Mouse (Mus musculus): Measurements from ENCODE around the gene Itga11.

Gene Itga11

DNA sequence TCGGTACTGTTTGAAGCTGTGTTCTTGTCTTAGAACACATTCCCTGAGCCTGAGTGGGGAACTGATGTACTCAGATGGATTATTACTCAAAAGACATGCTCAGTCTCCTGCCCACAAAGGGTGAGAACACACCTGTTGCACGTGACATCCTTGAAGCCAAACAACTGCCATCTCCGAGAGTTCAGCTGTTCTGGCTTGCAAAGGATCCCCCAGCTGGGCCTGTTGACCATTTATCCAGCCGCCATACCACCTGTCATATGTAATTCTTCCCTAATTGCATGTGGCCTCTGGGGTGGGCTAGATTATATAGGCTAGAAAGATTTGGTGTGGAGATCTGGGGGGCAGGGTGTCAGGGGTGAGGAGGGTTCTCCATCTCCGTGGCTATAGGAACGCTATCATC is 143.2 kb downstream of the Itga11 start:
- DNase-seq = no peak

DNA sequence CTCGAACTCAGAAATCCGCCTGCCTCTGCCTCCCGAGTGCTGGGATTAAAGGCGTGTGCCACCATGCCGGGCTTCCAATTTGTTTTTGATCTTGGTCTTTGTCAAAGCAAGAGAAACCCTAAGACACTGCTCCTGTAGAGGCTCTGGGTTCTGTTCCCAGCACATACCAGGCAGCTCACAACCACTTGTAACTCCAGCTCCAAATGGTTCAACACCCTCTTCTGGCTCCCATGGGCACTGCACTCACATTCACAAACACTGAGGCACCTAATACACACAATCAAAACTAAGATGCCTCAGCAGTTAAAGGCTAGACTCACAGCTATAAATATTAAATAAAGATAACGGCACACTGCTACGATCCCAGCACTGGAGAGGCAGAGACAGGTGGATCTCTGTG is 144.2 kb downstream of the Itga11 start:
- no peak for DNase-seq

DNA sequence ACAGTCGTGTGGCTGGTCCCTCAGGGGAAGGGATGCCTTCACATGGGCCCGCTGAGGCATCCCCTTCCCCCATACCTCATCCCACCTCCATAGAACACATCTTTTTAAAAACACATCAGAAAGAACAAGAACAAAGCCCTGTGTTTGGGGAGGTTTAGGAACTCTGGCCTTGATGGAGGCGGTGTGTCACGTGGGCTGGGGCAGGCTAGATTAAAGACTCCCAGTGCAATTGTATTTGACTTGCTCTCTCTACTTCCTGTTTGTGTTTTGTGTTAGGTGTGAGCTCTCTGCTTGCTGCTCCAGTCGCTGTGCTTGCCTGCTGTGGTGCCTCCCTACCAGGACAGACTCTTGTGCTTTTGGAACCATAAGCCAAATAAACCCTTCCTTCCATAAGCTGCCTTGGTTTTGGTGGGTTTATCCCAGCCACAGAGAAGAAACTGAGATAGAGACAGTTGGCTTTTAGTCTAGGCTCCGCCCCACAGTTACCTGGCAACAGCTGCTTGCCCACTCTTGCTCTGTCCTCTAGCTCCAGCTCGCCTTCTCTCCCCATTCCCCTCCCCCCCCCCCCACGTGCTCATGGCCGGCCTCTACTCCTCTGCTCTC is 148.3 kb downstream of the Itga11 start:
- no peak for DNase-seq

- no peak for DNase-seq
Measured at GRCm38 (mm10) chr9:62826456-62826855, 148.8 kb downstream of the Itga11 start.

- DNase-seq = peak; percentile 40
Measured at GRCm38 (mm10) chr9:62827939-62828652, 150.5 kb downstream of the Itga11 start.

GRCm38 (mm10) chr9:62828662-62829086 is 151.0 kb downstream of the Itga11 start:
- peak; percentile 97 for DNase-seq

DNA sequence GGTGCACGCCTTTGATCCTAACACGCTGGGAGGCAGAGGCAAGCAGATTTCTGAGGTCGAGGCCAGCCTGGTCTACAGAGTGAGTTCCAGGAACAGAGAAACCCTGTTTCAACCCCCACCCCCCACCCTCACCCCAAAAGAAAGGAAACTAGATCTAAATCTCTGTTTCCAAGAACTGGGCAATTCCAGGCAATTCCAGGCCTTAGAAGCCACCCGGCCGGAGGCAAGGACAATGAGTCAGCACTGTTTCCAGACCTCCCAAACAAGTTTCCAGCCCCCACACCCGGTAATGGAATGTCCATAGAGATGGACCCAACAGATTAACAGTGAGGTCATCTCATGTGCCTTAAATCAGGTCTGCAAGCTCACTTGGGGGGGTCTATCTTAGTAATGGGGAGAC is 152.3 kb downstream of the Itga11 start:
- no peak for DNase-seq
